ENCODE assay signal across 8 mouse cellular contexts in the genomic region with DNA sequence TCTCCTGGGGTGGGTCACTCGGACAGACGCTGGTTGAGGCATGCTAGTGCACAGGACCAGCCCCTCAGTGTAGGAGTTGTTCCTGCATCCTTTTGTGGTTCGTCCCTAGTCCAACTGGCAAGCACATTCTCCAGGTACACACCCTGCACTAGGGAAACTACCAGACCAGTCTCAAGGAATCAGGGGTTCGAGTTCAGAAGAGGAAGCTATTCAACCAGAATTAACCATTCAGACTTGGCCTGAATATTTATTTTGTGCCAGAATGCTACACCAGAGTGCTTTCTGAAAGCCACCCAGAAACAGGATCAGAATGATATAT. TPM values are rescaled to one million over a fixed set of nuclear protein-coding genes. Genes with fewer than 3 reads are reported as not detected.
A peak's percentile ranks its signal among the peaks of the same experiment; 100 is the strongest.
DNase-seq lines count a peak whose midpoint lies in the region; ATAC-seq and TF ChIP-seq lines count a peak whose summit lies in the region.

No protein-coding gene starts in this region.

- peak overlapping the region; percentile 93 for H3K4me2 ChIP-seq in liver, embryonic 11.5 days
- peak overlapping the region; percentile 86 for H3K4me2 ChIP-seq in stomach, postnatal 0 days (replicated peaks; ENCODE audit: low read depth)

- no peak for DNase-seq in spleen, adult 2 months (ENCODE audit: low read depth in 1 of 2, low spot score in 2 of 2)
- DNase-seq in spleen, postnatal 10 days (ENCODE audit: low spot score in 2 of 2), result no peak
- no peak for DNase-seq in liver, embryonic 11.5 days (ENCODE audit: low spot score)
- DNase-seq in stomach, postnatal 0 days (ENCODE audit: low spot score), result no peak
- DNase-seq in layer of hippocampus, postnatal 36 days, result no peak
- no peak for DNase-seq in urinary bladder, postnatal 10 days (ENCODE audit: low spot score)

- no peaks in the 10 kb centered on the region for H3K27me3 ChIP-seq in erythroblast, embryonic 14.5 days (ENCODE audit: control insufficient read depth)
- H3K27me3 ChIP-seq in spleen, adult 2 months (ENCODE audit: control insufficient read depth, insufficient read depth, low read length), result no peaks in the 10 kb centered on the region
- H3K27me3 ChIP-seq in liver, embryonic 11.5 days (replicated peaks; ENCODE audit: control insufficient read depth, insufficient read depth, low read length), result no peaks in the 10 kb centered on the region
- H3K27me3 ChIP-seq in stomach, postnatal 0 days (ENCODE audit: control insufficient read depth, insufficient read depth, low read length), result no peaks in the 10 kb centered on the region

- no peak for TF ChIP-seq EP300 in stomach, postnatal 0 days (optimal IDR thresholded peaks at IDR 0.05)

- ATAC-seq in erythroblast, adult 5-6 weeks (replicated peaks; ENCODE audit: low FRiP score, poor library complexity, severe bottlenecking), result no peak
- no peak for ATAC-seq in liver, embryonic 11.5 days (replicated peaks; ENCODE audit: low FRiP score)
- no peak; the same call in 1 of the 2 replicates for ATAC-seq in stomach, postnatal 0 days (ENCODE audit: low FRiP score, low TSS enrichment)

- TF ChIP-seq POLR2A in spleen, adult 2 months (IDR thresholded peaks at IDR 0.05; ENCODE audit: low read depth, low read length), result no peak

- WGBS in spleen, adult 2 months, result 5% methylated on average over 4 of the region's 4 CpGs
- WGBS in liver, embryonic 11.5 days, result 12% methylated on average over 4 of the region's 4 CpGs
- WGBS in stomach, postnatal 0 days, result 5% methylated on average over 4 of the region's 4 CpGs

- no peak for TF ChIP-seq CTCF in spleen, adult 2 months (IDR thresholded peaks at IDR 0.05; ENCODE audit: extremely low read depth, insufficient read depth, insufficient read length, insufficient replicate concordance)
- TF ChIP-seq CTCF in stomach, postnatal 0 days (IDR thresholded peaks at IDR 0.05; ENCODE audit: low read depth), result no peak

- peaks cover 23% of the 10 kb centered on the region for H3K4me1 ChIP-seq in erythroblast, embryonic 14.5 days (ENCODE audit: control insufficient read depth)
- H3K4me1 ChIP-seq in spleen, adult 2 months (ENCODE audit: control insufficient read depth, insufficient read depth, insufficient read length), result no peaks in the 10 kb centered on the region; the same call in 1 of the 2 replicates
- peaks cover 3% of the 10 kb centered on the region for H3K4me1 ChIP-seq in liver, embryonic 11.5 days (replicated peaks; ENCODE audit: control insufficient read depth, insufficient read depth, low read length)
- 0 out of 2 replicates have a peak, but pooled peaks cover 2% of the 10 kb centered on the region for H3K4me1 ChIP-seq in stomach, postnatal 0 days (replicated peaks; ENCODE audit: control insufficient read depth, insufficient read depth)

- peak overlapping the region; percentile 52; the same call in 1 of the 2 replicates for H3K27ac ChIP-seq in spleen, adult 2 months (ENCODE audit: insufficient read depth, low read length)
- H3K27ac ChIP-seq in liver, embryonic 11.5 days (ENCODE audit: low read depth, low read length), result no peak overlapping the region
- peak overlapping the region; percentile 84 for H3K27ac ChIP-seq in stomach, postnatal 0 days (replicated peaks)

- H3K9me3 ChIP-seq in erythroblast, embryonic 14.5 days (ENCODE audit: control insufficient read depth, low read length), result no peaks in the 10 kb centered on the region
- H3K9me3 ChIP-seq in liver, embryonic 11.5 days (ENCODE audit: control insufficient read depth, low read length), result no peaks in the 10 kb centered on the region
- no peaks in the 10 kb centered on the region for H3K9me3 ChIP-seq in stomach, postnatal 0 days (ENCODE audit: control insufficient read depth, low read length)

- H3K36me3 ChIP-seq in erythroblast, embryonic 14.5 days (ENCODE audit: control insufficient read depth), result peaks cover 24% of the 10 kb centered on the region
- peaks cover 5% of the 10 kb centered on the region; the same call in 1 of the 2 replicates for H3K36me3 ChIP-seq in spleen, adult 2 months (ENCODE audit: control insufficient read depth, insufficient read depth, low read length)
- peaks cover 2% of the 10 kb centered on the region; the same call in 1 of the 2 replicates for H3K36me3 ChIP-seq in liver, embryonic 11.5 days (ENCODE audit: control insufficient read depth, insufficient read depth, low read length)
- no peaks in the 10 kb centered on the region for H3K36me3 ChIP-seq in stomach, postnatal 0 days (ENCODE audit: control insufficient read depth, insufficient read depth, low read length)

- H3K4me3 ChIP-seq in erythroblast, embryonic 14.5 days (replicated peaks), result peak overlapping the region; percentile 75
- H3K4me3 ChIP-seq in spleen, adult 2 months (ENCODE audit: extremely low read depth, insufficient read depth, insufficient read length), result peak overlapping the region; percentile 89
- H3K4me3 ChIP-seq in liver, embryonic 11.5 days (ENCODE audit: low read depth, low read length), result peak overlapping the region; percentile 80
- H3K4me3 ChIP-seq in stomach, postnatal 0 days (ENCODE audit: low read depth, low read length), result peak overlapping the region; percentile 81

- peak overlapping the region; percentile 83 for H3K9ac ChIP-seq in liver, embryonic 11.5 days (ENCODE audit: low read depth, low read length)
- H3K9ac ChIP-seq in stomach, postnatal 0 days (ENCODE audit: low read length), result peak overlapping the region; percentile 80

RNA-seq across cellular contexts. Expression of a gene that starts 0.3 kb away (rescaled TPM):
- 0.02 and 0.04 TPM in 2 replicates for polyA plus RNA-seq in erythroblast, embryonic 14.5 days (2012)
- total RNA-seq in erythroblast, adult 5-6 weeks (2015; ENCODE audit: low replicate concordance), result 10.0 and 16.1 TPM in 2 replicates
- total RNA-seq in erythroblast, adult 5-6 weeks (2017; ENCODE audit: low replicate concordance), result 7.5 and 8.9 TPM in 2 replicates
- 4.5 and 5.0 TPM in 2 replicates for polyA plus RNA-seq in spleen, adult 2 months (2012; rRNA removed)
- polyA plus RNA-seq in liver, embryonic 11.5 days (2014; fragmentation: Nextera tagmentation; extraction: Ambion mirVana), result 22.4 and 24.2 TPM in 2 replicates
- polyA plus RNA-seq in stomach, postnatal 0 days (2015; fragmentation: Nextera tagmentation; extraction: Ambion mirVana), result 36.6 and 40.1 TPM in 2 replicates
- 10 to 100 TPM; 20.1 to 21.5 TPM for total RNA-seq in layer of hippocampus, postnatal 36 days (2021)

RNA-seq across cellular contexts. Expression of a gene that starts 37.4 kb away (rescaled TPM):
- 0.27 and 0.37 TPM in 2 replicates for polyA plus RNA-seq in erythroblast, embryonic 14.5 days (2012)
- 17.8 and 19.0 TPM in 2 replicates for total RNA-seq in erythroblast, adult 5-6 weeks (2015; ENCODE audit: low replicate concordance)
- total RNA-seq in erythroblast, adult 5-6 weeks (2017; ENCODE audit: low replicate concordance), result 46.2 and 57.2 TPM in 2 replicates
- 11.4 and 11.8 TPM in 2 replicates for polyA plus RNA-seq in spleen, adult 2 months (2012; rRNA removed)
- 42.2 and 44.4 TPM in 2 replicates for polyA plus RNA-seq in liver, embryonic 11.5 days (2014; fragmentation: Nextera tagmentation; extraction: Ambion mirVana)
- polyA plus RNA-seq in stomach, postnatal 0 days (2015; fragmentation: Nextera tagmentation; extraction: Ambion mirVana), result 21.3 and 23.7 TPM in 2 replicates
- 10 to 100 TPM; 51.1 to 53.6 TPM for total RNA-seq in layer of hippocampus, postnatal 36 days (2021)

RNA-seq across cellular contexts. Expression of a gene that starts 40.9 kb away (rescaled TPM):
- polyA plus RNA-seq in erythroblast, embryonic 14.5 days (2012), result 0.06 TPM in 1 of 2 replicates, not detected in the other
- total RNA-seq in erythroblast, adult 5-6 weeks (2015; ENCODE audit: low replicate concordance), result not detected in 2 replicates
- not detected in 2 replicates for total RNA-seq in erythroblast, adult 5-6 weeks (2017; ENCODE audit: low replicate concordance)
- polyA plus RNA-seq in spleen, adult 2 months (2012; rRNA removed), result 0.12 TPM in 1 of 2 replicates, not detected in the other
- polyA plus RNA-seq in liver, embryonic 11.5 days (2014; fragmentation: Nextera tagmentation; extraction: Ambion mirVana), result 4.4 and 5.1 TPM in 2 replicates
- 5.5 and 5.6 TPM in 2 replicates for polyA plus RNA-seq in stomach, postnatal 0 days (2015; fragmentation: Nextera tagmentation; extraction: Ambion mirVana)
- total RNA-seq in layer of hippocampus, postnatal 36 days (2021), result not detected
